Mouse (Mus musculus) neutrophil, adult 5-6 weeks (primary cell): ENCODE measurements at regions not wholly inside any gene's neighbourhood (a gene's known extent, or its start where the extent isn't known, plus 50 kb on each side); places are given as distances from the start of the nearest gene placed in this dataset.

ENCODE experiments used
- ATAC-seq: fragments of 151-379, 151-347 bp; 2 replicates; pipeline ENCODE4 v1.8.0; 2017; ENCODE audit warnings: mild to moderate bottlenecking, moderate TSS enrichment; ENCODE audit not compliant: insufficient number of reproducible peaks, poor library complexity, low FRiP score, severe bottlenecking; ENCODE audit errors: extremely low read depth

DNA sequence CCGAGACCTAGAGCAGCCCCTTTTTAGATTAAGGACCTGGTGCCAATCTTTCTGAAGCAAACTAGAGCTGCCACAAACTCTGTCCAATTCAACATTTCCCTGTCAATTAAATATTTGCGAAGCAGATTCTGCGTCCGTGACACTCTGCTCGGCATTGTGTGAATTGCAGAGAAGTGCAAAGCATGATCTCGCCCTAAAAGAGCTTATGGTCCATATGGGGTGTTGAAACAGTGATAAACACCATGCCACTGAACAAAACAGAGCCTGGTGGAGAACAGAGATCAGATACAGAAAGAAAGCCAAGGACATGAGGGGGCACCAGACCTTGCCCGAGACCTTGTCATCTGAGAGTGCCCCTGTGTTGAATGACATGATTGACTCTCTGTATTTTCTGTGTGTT, 167.2 kb upstream of the Zfp703 start:
- ATAC-seq = no peak

DNA sequence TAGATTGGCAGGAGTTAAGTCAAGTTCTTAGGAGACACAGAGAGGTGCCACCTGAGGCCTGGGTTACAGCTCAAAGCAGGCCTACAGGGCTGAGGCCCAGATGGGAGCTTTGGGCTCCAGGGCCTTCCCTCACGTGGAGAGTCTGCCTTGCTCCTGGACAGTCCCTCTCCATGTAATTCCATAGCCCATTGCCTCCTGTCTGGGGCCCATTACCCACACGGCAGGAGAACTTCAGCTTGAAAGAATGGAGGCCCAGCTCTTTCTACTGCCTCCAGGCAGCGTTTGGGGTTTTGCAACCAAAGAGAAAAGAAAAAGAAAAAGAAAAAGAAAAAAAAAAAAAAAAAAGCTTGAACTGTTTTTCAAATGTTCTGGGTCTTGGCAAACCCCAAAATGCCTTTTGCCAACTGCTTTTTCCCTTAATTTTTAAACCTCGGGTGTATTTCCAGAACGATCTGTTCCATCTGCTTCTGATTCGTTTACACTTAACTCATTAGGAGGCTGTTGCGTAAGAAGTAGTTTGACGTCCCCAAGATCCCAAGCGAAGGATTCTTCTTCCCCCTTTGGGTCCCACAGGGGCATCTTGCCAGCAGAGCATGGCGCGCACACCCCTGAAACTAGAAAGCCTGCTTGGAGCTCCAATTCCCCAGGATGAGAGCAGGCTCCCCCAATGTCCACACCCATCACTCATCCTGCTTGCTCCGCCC, 165.4 kb upstream of the Zfp703 start:
- no peak for ATAC-seq

- no peak for ATAC-seq
Measured at GRCm38 (mm10) chr8:26813198-26813815, 163.8 kb upstream of the Zfp703 start.

DNA sequence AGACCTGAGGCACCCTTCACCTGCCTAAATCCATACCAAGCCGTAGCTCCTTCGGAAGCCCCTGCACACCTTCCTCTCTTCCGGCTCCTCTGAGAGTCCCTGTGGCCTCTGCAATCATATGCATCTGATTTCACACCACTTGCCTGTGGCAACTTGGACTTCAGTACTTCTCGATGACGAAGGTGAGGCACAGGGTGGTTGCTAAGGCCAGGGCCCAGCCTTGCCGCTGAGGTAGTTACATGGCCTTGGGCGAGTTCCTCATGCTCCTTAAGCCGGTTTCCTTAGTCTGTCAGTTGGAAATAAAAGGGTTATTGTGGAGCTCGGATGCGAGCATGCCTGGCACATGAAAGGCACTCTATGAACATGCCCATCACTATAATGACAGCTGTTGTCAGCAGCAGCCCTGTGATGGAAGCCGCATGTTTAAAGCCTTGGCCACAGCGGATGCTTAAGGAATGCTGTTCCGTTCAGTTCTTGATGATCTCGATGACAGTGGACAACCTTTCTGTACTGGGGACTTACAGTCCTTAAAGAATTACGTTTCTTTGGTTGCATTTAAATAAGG, 162.0 kb upstream of the Zfp703 start:
- no peak for ATAC-seq

- no peak for ATAC-seq
Measured at GRCm38 (mm10) chr8:26816977-26817376, 160.1 kb upstream of the Zfp703 start.

DNA sequence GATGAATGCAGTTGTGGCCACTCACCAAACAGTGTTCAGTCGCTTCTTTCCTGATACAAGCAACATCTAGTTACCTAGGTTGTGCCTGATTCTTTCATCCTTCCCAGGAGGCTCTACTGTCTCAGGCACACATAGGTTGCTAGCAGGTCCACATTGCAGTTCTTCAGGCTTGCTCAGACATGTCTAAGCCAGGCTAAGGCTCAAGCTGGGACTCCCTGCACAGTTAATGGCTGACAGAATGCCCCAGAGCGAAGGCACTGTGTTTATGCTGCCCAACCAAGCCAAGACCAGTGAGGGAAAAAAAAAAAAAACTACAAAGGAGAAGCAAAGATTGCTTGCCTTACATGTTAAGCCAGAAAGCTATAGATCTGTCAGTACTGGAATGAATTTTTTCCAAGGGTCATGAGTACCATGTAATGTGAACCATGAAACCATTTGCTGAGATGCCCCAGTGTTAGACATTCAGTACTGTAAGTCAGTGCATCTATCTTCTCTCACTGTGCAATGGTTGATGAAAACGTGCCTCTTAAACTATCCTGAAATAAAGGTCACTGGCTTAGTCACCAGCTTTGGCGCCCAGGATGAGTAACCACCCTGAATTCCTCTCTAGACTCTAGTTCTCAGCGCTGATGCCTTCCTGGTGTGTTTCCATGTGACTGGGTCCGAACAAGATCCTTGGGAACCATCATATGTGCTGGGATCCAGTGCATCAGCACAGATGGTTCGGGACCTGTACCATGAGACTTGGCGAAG, 152.8 kb upstream of the Zfp703 start:
- ATAC-seq = no peak

DNA sequence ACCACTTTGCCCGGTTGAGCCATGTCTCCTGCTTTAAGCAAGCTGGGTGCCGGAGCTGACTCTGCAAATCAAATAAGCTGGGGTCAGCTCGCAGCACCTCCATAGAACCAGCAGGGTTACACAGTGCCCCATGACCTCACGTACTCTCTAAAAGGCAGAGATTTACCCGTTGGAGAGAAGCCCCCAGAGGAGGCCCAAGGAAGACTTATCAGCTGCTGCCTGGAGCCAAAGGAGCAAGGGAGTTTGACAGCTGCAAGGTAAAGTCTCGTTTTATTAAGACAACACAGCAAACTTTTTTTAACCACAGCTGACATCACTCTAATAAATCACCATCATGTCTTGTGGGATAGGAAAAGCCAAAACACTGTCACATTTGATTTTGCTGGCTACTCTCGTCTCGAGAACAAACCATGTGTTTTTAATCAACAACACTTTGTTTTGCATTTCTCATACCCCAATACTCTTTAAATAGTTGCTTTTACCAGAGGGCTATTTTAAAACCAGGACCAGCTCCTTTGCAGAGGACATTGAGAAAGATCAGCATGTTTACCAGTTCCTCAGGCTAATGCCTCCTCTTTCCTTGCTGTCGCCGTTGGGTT, 148.7 kb upstream of the Zfp703 start:
- ATAC-seq = no peak

GRCm38 (mm10) chr8:26829313-26829712, 147.8 kb upstream of the Zfp703 start:
- ATAC-seq = no peak

GRCm38 (mm10) chr8:26831148-26831547, 146.0 kb upstream of the Zfp703 start:
- no peak for ATAC-seq

- ATAC-seq = no peak
Measured at GRCm38 (mm10) chr8:26831790-26832189, 145.3 kb upstream of the Zfp703 start.

- ATAC-seq = no peak
Measured at GRCm38 (mm10) chr8:26832546-26832945, 144.6 kb upstream of the Zfp703 start.

GRCm38 (mm10) chr8:26833297-26833696, 143.8 kb upstream of the Zfp703 start:
- no peak for ATAC-seq

DNA sequence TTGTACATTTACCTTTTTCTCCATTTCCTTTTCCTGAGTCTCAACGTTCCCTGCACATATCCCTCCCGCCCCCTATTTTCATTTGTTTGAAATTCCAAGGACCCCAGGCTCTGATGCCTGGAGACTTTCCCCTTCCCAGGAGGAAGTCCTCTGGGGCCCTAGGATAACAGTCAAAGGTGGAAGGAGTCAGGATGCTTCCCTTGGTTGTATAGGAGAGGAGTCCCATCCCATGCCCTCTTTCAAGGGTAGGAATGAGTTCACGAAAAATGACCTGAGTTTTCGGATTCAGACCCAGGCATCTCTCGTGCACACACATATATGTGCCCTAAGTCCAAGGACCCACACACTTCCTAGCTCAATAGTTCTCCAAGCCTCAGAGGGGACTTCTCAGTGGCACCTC, 143.3 kb upstream of the Zfp703 start:
- no peak for ATAC-seq

GRCm38 (mm10) chr8:26834604-26835003, 142.5 kb upstream of the Zfp703 start:
- ATAC-seq = no peak

- ATAC-seq = no peak
Measured at GRCm38 (mm10) chr8:26835076-26835475, 142.0 kb upstream of the Zfp703 start.

GRCm38 (mm10) chr8:26835616-26836015, 141.5 kb upstream of the Zfp703 start:
- ATAC-seq = peak; percentile 61

GRCm38 (mm10) chr8:26836552-26836951, 140.6 kb upstream of the Zfp703 start:
- ATAC-seq = no peak

DNA sequence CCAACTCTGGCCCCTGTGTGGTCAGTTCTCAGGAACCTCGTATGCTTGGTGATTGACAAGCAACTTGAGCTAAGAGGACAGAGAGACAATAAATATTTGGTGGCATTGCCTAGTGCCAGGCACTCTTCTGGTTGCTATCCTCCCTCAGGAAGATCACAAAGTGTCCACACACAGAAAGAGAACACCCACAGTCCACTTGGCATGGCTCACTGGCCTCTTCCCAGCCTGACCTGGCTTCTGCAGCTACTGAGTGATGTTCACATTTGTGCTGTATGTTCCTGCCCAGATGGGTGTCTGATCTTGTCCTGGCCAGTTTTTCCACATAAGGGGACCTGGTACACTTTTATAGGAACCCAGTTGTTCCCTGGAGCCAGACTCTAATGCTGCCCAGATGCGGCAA, 136.8 kb upstream of the Zfp703 start:
- no peak for ATAC-seq
